Mouse (Mus musculus) left cerebral cortex, adult 8-10 months (tissue): ENCODE results near the gene Ankrd55. TPM values are rescaled to one million over a fixed set of nuclear protein-coding genes. Genes with fewer than 3 reads are reported as not detected.

ENCODE experiments used
- DNase-seq, 2 experiments: peaks; one replicate each; pipeline ENCODE4 v3.0.0; 2022; ENCODE audit warnings: low spot score in 2 of 2
- total RNA-seq, 4 experiments: library from RNA; stranded (reverse); gene quantifications; 2 replicates each; pipeline ENCODE4 v1.2.4; 2022

Gene Ankrd55
- 1 to 10 TPM; 3.9 to 5.8 (median 5.0) TPM for total RNA-seq

DNA sequence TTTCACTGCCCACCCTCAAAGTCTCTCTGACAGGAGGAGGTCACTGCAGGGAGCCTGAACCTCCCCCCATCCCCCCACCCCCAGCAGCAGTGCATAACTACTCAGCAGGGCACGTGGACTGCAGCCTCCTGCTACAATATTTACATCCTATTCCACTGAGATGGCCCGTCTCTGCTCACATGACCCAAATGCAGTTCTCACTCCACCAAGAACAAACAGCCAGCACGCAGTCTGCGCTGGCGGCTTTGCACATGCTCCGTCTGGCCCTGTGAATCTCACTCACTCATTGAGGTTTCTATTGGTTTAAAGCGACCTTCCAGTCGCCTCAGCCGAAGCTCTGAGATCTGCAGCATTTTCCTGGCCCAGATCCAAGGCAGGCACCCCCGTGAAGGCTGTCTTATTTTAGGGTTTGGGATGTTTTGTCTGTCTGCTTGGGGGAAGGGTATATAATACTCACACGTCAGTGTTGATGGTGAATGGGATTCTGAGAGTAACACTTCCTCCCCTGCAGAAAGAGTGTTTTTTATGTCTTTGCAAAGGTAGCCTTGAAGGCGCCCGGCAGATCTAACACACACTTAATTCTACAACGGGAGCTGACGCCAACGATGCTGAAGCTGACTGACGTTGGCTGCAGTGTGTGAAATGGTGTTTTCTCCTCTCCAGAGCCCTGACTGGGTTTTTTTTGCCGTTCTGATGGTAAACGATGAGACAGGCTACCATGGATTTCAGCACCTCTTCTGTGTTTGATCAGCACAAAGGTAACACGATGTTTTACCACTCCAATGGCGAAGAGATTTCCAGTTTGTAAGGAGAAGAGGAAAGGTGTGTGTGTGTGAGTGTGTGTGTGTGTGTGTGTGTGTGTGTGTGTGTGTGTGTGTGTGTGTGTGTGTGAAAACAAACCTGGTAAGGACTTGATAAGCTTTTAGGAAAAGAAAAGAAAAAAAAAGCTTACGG lies at the start of gene Ankrd55:
Gene Ankrd55 (plus strand): TSS at position 227 of the 954 bp plus-strand sequence.
- DNase-seq, result peak; percentile 30 to 60

GRCm38 (mm10) chr13:112239239-112239638 lies 49.0 kb upstream of the Ankrd55 start:
- DNase-seq, result no peak

DNA sequence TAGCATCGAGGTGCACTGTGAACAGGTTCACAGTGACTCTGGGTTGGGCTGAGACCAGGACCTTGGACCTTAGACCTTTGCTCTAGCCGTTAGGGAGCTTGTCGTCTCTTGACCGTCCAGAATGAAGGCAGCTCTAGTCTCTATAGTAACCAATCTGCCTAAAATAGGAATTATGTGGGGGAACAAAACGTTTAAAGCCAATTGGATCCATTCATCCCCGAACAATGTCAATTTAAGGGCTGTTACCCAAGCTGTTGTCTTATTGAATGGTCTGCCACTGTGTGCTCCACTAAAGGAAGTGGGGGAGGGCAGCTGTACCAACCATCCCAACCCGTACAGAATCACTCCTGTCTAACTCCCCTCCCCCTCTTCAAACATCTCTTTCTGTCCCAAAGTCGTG lies 46.8 kb upstream of the Ankrd55 start:
- no peak for DNase-seq

GRCm38 (mm10) chr13:112245131-112245530 lies 43.1 kb upstream of the Ankrd55 start:
- DNase-seq, result no peak

GRCm38 (mm10) chr13:112251433-112251832 lies 36.8 kb upstream of the Ankrd55 start:
- DNase-seq, result no peak

GRCm38 (mm10) chr13:112252012-112252411 lies 36.2 kb upstream of the Ankrd55 start:
- no peak for DNase-seq

DNA sequence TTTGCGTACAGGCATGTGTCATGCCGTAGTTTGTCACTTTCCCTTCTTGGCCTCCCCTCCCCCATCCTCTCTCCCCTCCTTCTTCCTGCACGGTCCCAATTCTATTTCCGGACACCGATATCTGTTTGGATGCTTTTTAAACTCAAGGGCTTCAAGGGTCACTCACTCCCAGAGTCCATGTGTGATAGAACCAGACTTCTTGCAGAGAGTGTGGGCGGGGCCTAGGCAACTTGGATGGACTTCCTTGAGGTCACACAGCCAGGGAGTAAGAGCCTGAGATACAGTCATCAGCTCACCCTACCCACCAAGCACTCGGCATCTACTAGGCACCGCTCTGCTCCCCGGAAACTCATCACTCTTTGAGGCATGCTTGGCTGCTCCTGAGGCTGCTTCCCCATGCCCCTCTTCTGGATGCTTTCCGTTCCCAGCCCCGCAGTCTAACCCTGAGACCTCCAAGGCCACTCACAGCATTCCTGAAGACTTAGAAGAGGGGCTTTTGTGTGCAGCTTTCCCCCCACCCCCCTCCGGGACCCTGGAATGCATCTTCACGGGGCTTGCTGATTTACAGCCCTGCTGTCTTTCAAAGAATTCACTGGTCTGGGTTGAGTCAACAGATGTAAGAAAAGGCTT lies 35.1 kb upstream of the Ankrd55 start:
- no peak for DNase-seq

DNA sequence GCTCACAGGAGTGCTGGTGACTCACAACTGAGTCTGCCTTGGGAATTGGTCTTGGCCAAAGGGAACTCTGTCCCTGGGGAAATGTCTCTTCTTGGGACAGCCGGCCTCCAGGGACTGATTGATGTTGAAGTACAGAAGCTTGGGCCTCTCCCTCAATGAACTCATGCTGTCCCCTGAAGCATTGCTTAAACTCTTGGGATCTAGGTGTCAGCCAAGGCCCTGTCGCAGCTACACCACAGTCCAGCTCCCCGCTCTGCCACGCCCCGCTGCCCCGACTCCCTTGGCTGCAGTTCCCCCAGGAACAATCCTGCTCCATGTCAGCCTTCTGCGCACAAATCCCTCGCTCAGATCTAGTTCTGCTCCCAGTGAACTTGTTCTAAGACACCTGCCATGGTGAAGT lies 34.1 kb upstream of the Ankrd55 start:
- DNase-seq, result no peak

GRCm38 (mm10) chr13:112255862-112256261 lies 32.4 kb upstream of the Ankrd55 start:
- no peak for DNase-seq

DNA sequence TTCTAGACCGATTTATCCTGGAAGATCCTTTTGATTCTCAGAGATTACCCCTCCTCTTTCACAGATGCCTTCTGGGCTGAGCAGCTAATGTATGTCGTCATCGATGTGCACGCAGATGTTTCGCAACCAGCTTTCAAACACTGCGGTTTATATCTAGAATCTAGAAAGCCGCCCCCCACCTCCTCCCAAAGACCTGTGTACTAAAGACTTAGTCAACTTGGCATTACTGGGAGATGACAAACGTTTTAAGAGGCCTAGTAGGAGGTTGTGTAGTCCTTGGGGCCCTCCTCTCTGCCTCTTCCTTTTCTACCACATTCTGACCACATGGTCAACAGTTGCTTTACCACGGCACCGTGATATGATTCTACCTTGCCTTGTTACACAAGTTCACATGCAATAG lies 29.8 kb upstream of the Ankrd55 start:
- DNase-seq, result no peak

DNA sequence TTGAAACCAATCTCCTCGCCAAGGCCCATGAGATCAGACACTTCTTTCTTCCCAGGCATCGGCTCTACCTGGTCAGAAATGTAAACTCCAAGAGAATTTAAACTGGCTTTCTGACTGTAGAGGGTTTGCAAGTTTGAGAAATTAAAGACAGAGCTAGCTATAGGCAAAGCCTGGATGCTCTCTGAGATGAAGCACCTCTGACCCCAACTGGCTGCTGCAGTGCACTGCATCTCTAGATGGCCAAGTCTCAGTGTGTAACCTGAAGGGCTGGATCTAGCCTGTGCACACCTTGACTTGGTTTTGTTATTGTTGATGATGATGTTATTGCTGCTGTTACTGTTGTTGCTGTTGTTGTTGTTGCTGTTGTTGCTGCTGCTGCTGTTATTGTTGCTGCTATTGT lies 28.9 kb upstream of the Ankrd55 start:
- peak; percentile 12 to 26 for DNase-seq

DNA sequence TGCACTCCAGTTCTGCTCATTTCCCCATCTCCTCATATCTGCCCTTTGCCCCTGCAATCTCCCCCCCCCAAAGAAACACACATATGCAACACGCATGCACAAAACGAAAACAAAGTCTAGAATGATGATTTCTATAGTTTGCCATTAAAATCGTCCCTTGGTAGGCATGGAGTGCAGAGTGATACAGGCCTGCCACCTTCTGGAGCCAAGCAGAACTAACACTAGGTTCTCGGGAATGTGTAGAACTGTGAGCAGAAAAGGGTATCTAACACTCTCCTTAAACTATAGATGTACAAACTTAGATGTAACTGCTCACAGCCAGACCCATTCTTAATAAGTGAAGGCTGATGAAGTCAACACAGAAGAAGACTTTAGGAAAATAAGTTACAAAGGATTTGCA lies 23.6 kb upstream of the Ankrd55 start:
- no peak for DNase-seq

DNA sequence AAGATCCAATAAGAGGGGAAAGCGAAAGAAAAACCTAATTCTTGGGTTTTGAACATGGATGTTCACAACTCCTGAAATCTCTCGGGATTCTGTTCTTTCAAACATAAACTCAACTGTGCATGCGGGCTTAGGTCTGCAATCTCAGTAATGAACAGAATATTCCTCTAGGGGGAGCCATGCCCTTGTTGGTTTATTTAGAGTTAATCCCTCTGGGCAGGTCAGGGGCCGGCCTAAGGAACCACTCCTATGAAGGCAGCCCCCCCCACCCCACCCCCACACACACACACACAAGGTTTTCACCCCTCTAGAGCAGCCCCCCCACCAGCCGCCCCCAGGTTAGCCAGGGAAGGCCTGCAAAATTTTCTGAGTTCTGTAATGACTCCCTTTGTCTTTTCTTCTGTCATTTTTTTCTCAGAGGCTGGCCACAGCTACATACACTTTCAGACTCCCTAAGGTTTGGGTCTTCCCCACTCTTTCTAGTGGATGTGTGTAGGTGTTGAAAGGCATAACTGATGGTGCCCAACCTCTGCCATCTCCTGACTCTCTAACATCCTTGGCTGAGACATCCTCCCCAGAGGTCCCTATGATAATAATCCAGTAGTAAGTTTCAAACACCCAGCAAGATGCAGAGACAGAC lies 16.2 kb upstream of the Ankrd55 start:
- no peak for DNase-seq

DNA sequence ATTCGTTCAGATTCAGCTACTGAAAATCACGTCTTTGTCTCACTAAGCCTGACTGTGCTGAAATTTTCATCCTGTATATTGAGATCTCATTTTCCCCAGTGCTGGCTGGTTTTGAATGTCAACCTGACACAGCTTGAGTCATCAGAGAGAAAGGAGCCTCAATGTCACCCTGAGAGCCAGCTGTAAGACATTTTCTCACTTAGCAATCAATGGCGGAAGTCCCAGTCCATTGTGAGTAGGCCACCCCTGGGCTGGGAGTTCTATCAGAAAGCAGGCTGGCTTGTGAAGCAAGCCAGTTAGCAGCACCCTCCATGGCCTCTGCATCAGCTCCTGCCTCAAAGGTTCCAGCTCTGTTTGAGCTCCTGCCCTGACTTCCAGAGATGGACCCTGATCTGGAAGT lies 13.6 kb upstream of the Ankrd55 start:
- no peak for DNase-seq

DNA sequence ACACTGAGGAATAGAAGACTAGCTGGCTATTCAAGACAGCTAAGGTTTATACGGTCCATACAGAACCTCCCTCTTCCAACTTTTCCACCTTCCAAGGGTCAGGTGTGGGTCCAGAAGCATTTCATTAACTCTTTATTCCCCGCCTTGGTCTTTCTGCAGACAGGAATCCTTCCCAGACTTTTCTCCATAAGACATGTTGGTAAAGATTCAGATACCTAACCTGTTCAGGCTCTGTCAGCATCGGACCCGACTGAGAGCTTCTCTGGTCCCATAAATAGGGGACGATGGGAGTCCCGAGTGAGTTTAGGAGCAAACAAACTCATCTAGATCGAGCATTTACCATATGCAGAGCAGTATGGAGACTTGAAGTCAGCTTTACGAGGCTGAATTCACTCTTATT lies 12.3 kb upstream of the Ankrd55 start:
- no peak for DNase-seq

GRCm38 (mm10) chr13:112277544-112277943 lies 10.7 kb upstream of the Ankrd55 start:
- no peak for DNase-seq

DNA sequence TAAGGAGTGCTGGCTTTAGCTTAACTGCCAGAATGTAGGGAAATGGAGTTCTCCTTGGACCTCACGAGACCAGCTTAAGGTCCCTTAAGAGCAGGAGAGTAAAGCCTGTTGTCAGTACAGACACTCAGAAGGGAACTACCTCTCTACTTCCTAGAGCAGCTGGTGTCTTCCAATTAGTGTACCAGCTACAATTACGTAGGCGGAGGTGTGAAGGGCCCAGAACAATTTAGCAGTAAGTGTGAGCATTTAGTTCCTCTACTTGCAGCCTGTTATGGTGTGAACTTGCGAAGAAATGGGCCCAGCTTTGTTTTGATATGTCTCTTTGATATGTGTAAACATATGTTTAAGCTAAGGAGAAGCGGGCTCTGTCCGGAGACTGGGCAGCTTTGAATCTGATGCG lies 10.0 kb upstream of the Ankrd55 start:
- peak in 1 of 2 experiments; percentile 18 for DNase-seq

- DNase-seq, result no peak
Observed at GRCm38 (mm10) chr13:112287135-112287534, 1.1 kb upstream of the Ankrd55 start.

GRCm38 (mm10) chr13:112287571-112288224 lies 553 bp upstream of the Ankrd55 start:
- no peak for DNase-seq

DNA sequence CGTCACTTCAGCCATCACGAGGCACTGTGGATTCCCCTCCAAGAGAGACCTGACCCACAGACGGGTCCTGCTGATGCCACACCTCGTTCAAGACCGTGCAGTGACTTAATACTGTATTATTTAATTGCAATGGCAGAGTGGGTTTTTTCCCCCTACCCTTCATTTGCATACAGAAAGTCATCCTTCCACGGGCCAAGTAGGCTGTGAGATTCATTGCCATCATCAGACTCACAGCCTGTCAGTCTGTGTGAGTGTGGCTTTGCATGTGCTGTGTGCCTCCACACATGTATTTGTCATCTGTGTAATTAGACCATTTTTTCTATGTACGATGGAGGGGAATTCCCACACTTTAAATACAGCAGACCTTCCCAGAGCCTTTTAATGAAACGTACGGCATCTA lies 1.1 kb downstream of the Ankrd55 start:
- no peak for DNase-seq

DNA sequence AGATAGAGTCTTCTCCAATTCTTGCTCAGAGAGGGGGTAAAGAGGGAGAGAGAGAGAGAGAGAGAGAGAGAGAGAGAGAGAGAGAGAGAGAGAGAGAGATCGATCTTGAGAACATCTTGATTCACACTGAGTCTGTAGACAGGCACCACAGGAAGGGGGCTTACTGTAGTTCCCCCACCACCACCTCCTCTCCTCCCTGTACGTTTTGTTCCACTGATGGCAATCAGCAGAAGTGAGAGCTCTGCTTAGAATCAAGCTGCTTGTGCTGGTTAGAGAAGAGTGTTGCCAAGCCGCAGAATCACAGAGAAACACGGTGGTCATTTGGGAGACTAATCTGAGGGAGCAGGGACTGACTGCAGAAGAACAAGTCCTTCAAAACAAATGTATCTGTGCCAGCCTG lies 1.7 kb downstream of the Ankrd55 start:
- DNase-seq, result no peak

- peak in 1 of 2 experiments; percentile 50 for DNase-seq
Observed at GRCm38 (mm10) chr13:112292489-112292888, 4.2 kb downstream of the Ankrd55 start.
